Mouse (Mus musculus): Measurements from ENCODE around the gene Per3.

Gene Per3
- long read RNA-seq, experiment 1, partial matches to known transcripts, result 4 of 18 reads
- long read RNA-seq, experiment 1, other reads (novel, unspliced or antisense), result 14 of 18 reads
- long read RNA-seq, experiment 2, partial matches to known transcripts, result 11 of 23 reads
- long read RNA-seq, experiment 2, other reads (novel, unspliced or antisense), result 12 of 23 reads

- intact Hi-C loops (cut with DNase I), result no loop called here
Measured at GRCm38 (mm10) chr4:151044037-151044943, at the start of gene Per3. Gene Per3, minus strand, starts transcription at chr4:151044665.

- intact Hi-C loops (cut with DNase I), result no loop called here
Measured at GRCm38 (mm10) chr4:151089270-151089669, 44.8 kb upstream of the Per3 start, which contains the start of gene Gm13090. Gene Gm13090, plus strand, starts transcription at chr4:151089570.

DNA sequence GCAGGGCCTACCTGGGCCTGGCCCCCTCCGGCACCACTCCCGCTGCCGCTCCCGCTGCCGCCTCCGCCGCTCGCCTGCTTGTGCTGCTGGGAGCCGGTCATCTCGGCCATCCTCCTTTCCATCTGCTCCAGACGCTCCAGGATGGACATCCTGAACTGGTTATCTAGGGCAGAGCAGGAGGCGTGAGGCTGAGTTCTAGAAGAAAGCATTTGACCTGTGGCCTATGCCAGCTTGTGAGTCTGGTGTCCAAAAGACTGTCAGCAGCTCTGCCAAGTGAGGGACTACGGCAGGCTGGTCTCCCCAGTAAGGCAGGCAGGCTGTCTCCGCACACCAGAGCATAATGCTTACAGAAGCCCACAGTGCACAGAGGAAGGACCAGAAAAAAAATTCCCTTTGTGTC, 44.4 kb upstream of the Per3 start:
- intact Hi-C loops (cut with DNase I), result no loop called here

DNA sequence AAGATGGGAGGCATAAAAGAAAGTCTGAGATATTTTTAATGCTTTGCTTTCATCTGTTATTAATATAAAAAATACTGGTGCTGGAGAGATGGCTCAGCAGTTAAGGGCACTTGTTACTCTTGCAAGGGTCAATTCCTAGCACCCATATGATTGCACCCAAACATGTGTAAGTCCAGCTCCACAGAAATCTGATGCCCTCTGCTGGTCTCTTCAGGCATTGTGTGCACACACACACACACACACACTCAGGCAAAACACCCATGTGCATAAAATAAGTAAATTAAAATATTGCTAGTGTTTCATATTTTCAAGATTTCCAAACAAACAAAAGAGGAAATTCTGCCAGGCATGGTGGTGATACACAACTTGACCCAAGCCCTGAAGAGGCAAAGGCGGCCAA, 42.9 kb upstream of the Per3 start:
- intact Hi-C loops (cut with DNase I), result no loop called here

DNA sequence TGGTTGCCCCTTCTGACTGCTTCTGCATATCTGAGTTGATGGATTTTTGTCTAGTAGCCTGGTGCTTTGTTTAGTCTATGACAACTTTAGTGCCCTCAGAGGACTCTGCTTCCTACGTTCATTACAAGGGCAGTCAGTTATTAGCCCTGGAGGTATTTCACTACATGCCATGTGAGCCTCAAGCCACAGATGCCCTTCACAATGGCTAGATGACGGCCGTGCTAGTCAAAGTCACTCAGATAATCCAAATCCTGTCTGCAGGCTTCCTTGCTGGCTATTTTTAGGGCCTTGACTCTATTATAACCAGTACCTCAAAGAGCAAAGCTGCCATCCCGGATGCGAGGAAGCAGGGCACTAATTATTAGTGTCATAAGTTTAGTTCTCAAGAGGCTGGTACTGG, 38.6 kb upstream of the Per3 start:
- intact Hi-C loops (cut with DNase I), result loop anchor here (5.0 kb wide), 1 partner anchor 764 kb away; no protein-coding TSS in a partner anchor

- intact Hi-C loops (cut with DNase I), result loop anchor here (5.0 kb wide), 1 partner anchor 765 kb away; no protein-coding TSS in a partner anchor
Measured at GRCm38 (mm10) chr4:151081977-151082376, 37.5 kb upstream of the Per3 start.

DNA sequence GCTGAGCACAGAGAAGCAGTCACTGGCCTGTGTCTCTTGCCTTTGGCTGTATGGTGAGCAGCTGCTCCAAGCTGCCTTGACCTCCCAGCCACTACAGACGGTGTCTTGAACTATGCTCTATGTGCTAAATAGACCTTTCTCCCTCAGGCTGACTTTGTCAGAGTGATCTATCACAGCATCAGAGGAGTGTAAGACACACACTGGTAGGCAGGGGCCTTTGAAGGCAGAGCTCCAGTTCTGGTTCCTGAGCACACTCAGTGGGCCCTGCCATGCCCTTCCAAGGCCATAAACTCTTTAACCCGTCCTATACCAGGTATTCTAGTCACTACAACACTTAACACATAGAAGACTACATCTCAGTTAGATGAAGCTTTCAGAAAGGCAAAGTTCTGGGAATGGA, 36.9 kb upstream of the Per3 start:
- intact Hi-C loops (cut with DNase I), result loop anchor here (5.0 kb wide), 1 partner anchor 766 kb away; no protein-coding TSS in a partner anchor

DNA sequence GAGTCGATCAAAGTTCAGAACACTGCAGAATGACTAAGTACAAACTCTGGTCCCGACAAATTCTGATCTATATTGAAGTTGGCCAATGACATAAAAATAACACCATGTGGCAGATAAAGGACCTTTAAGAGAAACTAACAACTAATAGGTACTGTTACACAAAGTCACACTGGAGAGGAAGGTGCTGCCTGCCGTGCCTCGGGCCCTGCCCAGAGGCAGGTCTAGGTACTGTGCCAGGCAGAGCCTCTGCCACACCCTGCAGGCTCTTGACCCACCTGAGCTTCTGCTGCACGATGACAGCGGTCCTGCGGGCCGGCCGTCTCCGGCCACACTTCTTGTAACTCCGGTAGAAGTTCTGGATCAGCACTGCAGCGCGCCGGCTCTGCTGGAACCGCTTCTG, 30.4 kb upstream of the Per3 start:
- intact Hi-C loops (cut with DNase I), result no loop called here

DNA sequence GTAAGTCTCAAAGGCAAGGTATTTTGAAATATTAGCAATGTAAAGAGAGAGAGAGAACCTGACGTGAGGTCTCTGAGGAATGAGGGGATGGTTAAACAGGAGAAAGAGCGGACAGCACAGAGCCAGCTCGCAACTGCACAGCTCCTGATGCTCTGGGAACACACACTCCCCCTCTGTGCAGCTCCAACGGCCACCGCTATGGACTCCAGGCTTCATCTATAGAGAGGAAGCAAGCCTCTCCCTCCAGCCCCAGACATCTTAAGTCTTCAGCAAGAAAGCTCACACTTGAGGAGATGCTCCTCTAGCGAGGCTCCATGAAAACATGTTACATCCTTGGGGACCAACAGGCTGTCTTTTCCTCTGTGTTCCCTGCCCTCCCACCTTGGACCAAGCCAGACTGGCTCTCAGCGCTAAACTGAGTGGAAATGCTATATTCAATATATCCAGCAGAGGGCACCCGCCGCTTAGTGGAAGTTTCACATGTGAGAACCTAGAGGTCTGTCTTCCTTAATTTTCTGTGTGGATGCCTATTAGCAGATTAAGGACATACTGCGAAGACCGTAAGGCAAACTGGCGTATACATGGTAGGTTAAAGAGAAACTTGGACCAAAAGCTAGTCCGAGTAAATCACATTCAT, 28.8 kb upstream of the Per3 start:
- intact Hi-C loops (cut with DNase I), result loop anchor here (1.0 kb wide), 1 partner anchor 68 kb away; no protein-coding TSS in a partner anchor

DNA sequence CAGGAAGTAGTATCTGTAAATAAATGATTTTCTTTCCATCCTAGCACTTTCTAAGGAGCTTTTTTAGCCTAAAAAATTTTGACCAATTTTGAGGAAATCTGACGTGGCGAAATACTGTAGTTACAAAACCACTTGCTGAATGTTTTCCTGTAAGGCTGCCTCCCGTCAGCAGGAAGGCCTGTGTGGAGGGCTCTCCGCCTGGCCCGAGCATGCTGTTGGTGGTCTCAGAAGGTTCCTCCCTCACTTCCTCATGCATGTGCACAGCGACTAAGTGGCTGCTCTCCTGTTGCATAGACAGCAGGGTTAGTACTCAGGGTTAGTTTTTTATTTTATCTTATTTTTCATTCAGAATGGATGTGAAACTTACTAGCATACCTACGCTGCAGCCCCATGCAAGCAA, 26.5 kb upstream of the Per3 start:
- intact Hi-C loops (cut with DNase I), result no loop called here

- intact Hi-C loops (cut with DNase I), result no loop called here
Measured at GRCm38 (mm10) chr4:151068751-151069150, 24.3 kb upstream of the Per3 start.

DNA sequence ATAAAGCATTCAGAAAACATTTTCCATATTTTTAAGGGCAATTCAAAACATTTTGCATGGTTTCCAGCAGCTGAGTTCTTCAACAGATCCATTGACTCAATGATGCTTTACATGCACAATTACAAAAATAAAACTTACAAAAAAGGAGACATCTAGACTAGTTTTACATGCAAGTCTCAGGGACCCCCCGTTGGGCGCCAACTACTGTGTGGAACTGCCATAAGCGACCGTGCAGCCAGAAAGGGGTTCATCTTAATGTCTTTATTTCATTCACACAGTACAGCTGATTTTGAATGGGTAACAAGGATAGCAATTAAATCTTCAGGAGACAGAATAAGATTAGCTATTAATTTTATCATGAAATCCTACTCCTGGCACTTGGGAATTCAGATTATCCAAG, 15.1 kb upstream of the Per3 start:
- intact Hi-C loops (cut with DNase I), result no loop called here

GRCm38 (mm10) chr4:151058634-151059033, 14.2 kb upstream of the Per3 start:
- intact Hi-C loops (cut with DNase I), result no loop called here

DNA sequence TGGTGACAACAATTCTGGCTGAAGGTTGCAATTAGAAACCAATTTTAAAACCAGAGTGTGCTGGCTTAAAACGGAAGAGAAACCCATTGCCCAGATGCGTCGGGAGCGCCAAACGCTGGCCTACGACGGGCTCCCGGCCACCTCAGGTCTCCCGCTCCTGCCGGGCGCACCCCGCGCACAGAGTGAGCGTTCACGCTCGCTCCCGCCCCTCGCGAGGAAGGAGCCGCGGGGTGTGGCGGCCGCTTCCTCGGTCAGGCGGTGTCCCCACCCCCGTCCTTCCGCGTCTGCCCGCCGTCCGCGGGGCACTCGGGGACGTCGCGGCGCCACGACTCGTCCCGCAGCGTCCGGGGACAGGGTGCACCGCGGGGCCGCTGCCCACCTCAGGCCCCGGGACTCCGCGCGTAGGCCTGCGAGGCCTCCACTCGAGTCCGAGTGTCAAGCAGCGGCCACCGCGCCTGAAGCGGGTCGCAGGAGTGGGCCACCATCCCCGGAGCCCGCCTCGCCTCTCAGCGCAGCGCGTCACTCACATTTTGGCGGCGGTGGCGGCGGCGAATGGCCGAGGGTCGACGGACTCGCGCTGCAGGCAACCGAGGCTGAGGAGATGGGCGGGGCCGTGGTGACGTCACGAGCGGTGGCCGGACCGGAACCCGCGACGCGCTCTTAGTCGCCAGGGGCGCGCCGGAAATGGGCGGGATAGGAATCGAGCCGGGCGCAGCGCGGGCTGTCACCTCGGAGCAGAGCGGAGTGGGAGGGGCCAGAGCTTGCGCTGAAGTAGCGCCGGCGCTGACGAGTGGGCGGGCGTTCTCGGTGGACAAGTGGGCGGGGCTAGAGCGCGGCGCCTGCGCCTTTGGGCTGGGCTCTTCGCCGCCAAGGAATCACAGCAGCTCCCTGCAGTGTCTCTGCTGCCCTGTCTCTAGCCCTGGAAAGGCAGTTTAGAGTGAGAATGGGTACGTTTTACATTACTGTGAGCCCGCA, 13.2 kb upstream of the Per3 start, which contains the start of gene Vamp3:
Gene Vamp3, minus strand, starts transcription at position 617 of the 975 bp plus-strand sequence.
- intact Hi-C loops (cut with DNase I), result no loop called here

DNA sequence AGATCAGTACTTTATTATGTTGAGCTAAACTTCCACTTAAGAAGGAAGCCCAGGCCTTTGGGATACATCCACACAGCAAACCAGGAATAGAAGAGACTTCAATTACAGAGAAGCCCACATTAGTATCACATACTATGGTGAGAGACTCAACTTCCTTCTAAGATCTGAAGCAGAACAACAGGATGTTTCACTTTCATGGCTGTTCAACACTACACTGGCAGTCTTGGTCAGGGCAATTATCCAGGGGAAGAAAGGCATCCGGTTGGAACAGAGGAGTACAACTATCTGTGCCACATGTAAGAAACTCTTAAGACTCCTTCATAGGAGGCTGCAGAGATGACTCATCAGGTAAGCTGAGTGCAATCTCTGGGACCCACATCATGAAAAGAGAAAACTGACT, 6.7 kb upstream of the Per3 start:
- intact Hi-C loops (cut with DNase I), result no loop called here

DNA sequence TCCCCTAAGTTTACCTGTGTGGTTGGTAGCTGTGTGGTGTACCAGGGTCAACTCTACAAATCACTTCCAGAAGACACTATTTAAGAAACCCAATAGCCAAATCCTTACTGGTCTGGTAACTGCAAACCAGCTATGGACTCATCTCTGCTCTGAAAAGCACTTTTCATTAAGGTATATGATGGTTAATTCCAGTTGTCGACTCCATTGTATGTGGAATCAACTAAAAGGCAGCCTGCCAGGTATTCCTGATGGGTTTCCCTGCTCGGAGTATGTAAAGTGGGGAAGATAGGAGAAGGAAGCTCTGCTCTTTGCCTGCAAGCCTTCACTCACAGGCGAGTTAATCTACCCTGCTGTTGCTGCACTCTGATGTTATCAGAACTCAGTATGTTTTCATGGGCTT, 2.1 kb upstream of the Per3 start:
- intact Hi-C loops (cut with DNase I), result no loop called here

DNA sequence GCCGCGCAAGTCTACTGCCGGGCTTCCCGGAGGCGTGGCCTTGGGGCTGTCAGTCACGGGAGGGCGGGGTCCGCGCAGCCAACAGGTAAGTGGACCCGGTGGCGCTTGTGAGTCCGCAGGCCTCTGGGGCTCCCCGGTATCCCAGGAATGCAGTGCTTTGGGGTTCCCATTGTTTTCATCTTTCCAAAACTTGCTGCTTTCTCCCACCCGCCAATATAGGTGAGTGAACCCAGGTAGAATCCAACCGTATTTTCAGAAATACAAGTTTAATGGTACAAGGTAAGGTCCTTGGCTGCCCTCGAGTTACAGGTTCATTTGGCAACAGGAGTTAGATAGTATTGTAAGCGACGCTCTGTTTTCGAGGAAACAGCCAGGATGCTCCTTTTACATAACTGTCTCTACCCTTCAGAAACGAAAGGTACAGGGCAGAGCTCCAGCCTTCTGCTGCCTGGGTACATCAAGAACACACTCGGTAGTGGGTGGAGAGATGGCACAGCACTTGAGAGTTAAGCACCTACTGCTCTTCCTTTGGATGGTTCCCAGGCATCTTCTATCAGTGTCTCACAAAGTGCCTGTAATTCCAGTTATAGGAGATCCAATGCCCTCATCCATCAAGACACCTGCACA, 592 bp upstream of the Per3 start:
- intact Hi-C loops (cut with DNase I), result no loop called here

DNA sequence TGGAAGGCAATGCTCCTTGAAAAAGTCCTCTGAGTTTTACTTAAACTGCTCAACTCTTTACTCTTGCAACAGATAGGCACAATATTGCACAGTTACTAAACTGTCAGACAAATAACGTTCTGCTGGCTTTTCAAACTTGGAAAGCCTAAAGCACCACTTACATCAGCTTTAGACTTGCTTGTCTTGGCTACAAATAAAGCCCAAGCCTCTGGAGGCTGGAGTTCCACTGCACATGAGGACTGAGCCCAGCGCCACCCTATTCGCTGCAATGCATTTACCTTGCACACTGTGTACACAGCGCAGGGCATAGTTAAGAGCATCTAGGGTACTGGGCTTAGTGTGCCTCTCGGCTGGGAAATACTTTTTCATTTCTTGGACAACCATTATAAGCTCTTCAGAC, 1.2 kb downstream of the Per3 start:
- intact Hi-C loops (cut with DNase I), result no loop called here

DNA sequence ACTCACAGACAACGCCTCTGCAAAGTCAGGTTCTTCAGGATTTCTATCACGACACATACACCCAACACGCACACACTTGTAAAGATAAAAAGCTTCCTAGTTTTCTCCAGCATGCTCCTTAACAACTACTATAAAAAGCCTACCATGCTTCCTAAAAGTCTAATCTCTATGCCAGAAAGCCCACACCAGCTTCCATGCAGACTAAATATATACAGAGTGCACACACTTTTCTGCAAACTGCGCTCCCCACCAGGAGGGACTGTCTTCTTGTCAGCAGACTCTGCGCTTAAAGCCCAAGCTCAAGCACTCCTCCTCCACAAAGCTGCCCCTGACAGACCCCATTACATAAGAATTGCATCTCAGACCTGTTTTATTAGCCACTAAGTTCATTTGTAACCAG, 3.0 kb downstream of the Per3 start:
- intact Hi-C loops (cut with DNase I), result no loop called here

- intact Hi-C loops (cut with DNase I), result no loop called here
Measured at GRCm38 (mm10) chr4:151037800-151038199, 6.7 kb downstream of the Per3 start.

Measured in adrenal gland (tissue).